Mouse (Mus musculus): ENCODE data around the gene Fam163a.
"Not testable (repeated sequence)": the region's sequence is repeated elsewhere in the genome, so short reads cannot be mapped to it uniquely, and the experiment has no call there.

Fam163a gene

DNA sequence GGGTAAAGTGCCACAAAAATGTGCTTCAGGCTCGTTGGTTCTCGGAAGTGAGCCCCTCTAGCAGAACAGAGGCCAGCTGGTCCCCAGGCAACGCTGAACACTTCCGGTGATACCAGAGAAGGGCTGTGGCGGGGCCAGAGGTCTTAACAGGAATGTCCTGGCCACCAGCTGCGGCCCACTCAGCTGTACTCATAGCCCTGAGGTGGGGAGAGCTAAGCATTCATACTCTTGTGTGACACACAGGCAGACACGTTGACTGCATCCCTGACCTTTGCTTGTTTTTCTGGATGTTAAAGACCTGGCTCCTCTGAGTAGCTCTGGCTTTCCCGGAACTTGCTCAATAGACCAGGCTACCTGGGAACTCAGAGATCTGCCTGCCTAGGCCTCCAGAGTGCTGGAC lies 130.3 kb downstream of the Fam163a start:
- no peak for DNase-seq

DNA sequence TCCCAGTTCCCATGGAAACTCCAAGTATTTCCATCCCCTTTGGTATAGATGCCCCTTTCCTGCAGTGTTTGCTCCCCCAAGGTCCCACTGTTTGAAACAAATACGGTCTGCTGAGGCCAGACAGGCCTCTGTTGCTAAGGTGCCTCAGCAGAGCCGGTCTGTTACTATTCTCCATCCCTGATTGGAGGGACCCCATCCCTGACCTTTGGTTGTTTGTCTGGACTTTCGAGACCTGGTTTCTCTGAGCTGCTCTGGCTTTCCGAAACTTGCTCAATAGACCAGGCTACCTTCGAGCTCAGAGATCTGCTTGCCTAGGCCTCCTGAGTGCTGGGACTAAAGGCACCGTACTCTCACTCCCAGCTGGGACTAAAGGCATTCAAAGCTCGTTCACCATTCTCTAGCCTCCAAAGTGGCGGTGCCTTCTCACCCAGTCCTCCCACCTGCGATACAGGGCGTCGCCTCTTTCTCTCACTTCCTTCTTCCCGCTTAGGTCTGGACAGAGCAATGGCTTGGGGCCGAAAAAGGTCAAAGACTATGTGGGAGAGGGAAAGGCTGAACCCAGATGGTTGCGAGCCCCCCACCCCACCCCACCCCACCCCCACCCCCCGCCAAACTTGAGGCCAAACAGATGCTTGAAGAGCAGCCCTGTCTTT lies 131.5 kb downstream of the Fam163a start:
- DNase-seq, result no peak

DNA sequence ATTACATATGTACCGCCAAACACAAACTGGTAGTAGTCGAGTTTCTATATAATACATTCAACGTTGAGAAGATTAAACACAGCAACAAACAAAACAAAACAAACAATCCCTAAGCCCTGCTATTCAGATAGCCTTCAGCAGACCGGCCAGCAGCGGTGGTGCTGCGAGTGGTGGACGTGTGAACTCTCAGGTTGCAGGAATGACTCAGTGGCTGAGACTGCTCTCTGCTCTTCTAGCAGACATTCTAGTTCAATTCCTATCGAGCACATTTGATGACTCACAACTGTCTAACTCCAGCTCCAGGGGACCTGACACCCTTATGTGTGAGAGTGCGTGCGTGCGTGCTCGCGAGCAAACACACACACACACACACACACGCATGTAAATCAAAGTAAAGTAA lies 134.7 kb downstream of the Fam163a start:
- DNase-seq, result no peak

DNA sequence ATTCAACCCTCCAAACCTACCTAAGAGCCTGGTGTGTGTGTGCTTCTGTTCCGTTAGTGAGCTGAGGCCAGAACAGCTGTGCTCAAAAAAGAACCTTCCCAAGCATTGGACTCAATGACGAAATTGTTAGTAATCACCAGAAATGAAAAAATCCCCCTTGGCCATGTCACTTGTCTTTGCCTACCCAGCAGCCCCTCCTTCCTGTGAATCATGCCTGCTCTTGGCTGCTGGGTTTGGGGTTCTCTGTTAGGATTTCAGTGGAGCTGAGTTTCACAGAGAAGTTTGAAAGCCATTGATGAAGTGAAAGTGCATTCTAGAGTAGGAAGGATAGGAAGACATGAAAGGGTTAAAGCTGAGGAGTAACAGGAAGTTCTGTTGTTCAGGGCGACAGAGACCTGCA lies 138.7 kb downstream of the Fam163a start:
- DNase-seq, result no peak

DNA sequence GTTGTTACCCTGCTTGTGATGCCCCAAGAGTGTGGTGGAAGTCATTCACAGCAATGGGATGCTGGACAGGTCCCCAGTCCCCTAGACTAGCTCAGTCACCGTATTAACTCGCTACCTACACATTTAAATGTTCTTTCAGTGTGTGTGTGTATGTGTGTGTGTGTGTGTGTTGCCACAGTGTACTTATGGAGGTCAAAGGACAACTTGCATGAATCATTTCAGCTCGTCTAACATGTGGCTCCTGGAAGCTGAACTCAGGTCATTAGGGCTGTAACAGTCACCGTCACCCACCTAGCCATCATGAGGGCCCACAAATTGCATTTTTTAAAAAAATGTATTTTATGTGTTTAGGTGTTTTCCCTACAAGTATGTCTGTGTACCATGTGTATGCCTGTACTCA lies 142.6 kb downstream of the Fam163a start:
- no peak for DNase-seq

DNA sequence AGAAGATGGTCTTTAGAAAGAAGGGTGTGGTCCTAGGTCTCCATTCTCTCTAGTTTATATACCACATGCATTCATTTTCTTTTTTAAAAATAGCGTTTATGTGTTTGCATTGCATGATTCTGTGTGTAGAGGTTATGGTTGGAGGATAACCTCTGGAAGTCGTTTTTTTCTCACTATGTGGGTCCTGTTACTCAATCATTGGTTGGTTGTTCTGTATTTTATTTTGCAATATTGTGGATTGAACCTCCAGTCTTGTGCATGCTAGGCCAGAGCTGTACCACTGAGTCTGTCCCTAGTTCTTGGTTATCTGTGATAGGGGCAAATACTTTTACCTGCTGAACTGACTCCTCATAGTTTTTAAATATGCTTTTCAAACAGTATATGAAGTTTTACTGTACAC lies 146.6 kb downstream of the Fam163a start:
- DNase-seq, result no peak

DNA sequence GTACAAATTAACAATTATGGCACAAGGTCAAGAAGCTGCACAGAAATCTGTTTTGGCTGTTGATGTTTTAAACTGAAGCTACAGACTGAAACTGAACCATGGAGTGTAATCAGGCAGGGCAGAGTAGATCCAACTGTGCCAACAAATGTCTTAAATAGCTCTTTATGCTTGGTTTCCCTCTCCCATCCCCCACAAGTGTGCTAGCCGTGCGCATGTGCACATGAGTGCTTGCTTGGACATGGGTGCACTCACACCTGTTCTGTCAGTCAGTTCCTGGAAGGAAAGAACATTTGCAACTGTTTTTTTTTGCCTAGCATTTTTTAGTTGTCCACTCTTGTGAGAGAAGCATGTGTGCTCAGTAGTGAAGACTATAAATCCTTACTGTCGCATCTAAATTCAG lies 158.1 kb downstream of the Fam163a start:
- peak; percentile 25 for DNase-seq

DNA sequence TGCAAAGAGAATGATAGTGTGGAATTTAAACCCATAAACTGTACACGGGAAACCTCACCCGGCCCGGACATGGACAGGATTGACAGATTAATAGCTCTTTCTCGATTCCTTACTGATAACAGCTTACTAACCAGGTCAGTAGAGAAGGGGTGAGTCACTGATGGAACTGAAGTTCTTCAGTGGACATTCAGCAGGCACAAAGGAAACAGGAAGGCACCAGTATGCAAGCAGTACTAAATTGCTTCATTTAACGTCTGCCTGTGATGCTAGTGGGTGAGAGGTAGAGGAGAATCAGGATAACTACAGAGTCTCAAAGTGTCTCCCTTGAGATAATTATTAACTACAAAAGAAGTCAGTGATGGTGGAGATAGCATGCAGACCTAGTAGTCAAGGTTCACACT lies 160.6 kb downstream of the Fam163a start:
- DNase-seq, result no peak

DNA sequence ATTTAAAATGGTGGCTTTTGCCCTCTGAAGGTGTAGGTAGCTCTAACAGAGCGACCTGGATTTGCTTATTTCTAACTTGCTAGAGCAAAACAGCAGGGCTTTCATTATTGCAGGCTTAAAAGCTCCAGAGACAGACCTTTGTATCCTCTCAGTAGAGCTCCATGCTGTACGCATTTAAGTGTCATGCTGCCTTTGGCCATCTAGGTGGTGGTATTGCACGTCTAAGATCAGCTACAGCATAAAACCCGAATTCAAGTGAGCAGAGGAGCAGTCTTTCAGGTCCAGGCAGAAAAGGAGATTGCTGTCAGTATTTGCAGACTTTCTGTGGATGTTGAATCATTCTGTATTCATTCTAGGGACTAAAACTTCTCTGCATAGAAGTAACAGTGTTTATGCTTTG lies 161.8 kb downstream of the Fam163a start:
- DNase-seq, result no peak

DNA sequence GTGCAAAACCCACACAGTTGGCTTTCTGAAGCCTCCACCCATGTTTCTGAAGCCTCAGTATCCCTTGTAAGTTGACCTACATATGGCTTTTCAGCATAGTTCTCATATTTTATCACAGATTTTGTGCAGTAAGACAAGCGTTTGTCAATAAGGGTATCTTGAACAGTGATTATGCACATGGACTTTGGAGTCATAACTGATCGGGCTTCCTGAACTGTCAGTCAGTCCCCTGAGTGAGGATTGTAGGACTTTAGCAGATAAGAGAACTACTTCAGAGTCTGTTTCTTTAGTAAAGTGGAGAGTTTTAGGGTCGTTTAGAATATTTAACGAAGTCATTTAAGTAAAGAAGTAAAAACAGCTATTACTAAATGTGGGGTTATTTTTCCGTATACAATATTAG lies 162.3 kb downstream of the Fam163a start:
- DNase-seq, result no peak

DNA sequence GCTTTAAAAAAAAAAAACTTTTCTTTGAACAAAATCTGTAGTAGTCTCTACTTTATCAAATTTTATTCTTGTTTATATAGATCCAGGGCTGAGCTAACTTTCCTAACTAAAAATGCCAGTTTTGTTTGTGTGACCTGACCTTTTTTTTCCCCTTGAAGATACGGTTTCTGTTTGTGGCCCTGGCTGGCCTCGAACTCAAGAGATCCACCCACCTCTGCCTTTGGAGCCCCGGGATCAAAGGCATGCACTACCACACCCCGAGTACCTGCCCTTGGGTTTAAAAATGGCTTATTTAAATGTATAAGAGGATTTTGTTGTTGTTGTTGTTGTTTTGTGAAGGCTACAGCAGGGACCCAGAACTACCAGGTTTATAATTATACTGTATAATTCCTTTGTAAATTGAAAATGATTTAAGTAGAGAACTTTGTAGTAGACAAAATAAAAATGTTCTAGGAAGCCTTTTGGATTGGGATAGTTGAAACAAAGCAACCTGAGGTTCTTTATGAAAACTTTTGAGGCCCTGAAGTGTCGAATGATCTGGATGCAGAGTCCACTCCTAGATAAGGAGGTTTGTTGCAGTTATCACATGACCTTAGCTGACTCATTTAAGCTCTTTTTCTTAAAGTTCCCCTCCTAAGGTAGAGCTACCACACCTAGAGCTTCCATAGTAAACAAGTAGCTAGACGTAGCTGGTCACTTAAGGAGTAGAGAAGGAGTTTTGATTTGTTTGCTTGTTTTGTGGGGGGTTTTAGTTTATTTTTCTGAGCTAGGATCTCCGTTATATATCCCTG lies 163.2 kb downstream of the Fam163a start:
- no peak for DNase-seq

DNA sequence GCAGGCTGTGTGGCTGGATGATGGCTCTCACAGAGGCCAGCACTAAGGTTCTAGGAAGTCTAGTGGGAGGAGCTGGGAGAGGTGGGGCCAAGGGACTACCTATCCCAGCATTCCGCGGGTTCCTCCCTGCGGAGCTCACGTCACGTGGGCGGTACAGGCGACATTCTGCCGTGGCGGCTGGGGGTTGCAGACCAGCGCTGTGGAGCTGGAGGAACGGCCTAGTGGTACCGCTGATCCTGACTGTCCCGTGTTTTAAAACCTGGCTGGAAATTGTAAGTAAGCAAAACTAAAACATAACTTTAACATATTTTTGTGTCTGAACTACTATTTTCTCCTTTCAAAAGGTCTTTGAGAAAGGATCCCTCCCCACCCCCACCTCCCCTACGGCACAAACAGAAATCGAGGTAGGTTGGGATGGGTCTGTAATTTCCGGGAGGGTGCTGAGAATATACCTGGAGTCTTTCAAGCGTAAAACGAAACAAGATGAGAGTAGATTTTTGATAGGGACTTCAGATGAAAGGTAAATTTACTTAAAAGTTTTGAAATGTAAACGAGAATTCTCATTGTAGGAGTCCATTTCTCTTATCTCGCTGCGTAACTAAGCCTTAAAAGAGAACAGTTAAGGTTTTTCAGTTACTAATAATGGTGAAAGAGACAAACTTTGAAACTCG lies 164.0 kb downstream of the Fam163a start:
- peak; percentile 85 for DNase-seq

DNA sequence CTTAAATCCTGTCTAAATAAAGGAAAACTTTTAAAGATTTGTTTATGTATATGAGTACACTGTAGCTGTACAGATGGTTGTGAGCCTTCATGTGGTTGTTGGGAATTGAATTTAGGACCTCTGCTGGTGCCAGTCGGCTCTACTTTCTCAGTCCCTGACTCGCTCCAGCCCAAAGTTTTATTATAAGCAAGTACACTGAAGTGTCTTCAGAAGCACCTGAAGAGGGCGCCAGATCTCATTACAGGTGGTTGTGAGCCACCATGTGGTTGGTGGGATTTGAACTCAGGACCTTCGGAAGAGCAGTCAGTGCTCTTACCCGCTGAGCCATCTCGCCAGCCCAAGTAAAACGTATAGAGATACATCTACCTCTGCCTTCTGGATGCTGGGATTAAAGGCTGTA lies 164.8 kb downstream of the Fam163a start:
- DNase-seq, result not testable (repeated sequence)

DNA sequence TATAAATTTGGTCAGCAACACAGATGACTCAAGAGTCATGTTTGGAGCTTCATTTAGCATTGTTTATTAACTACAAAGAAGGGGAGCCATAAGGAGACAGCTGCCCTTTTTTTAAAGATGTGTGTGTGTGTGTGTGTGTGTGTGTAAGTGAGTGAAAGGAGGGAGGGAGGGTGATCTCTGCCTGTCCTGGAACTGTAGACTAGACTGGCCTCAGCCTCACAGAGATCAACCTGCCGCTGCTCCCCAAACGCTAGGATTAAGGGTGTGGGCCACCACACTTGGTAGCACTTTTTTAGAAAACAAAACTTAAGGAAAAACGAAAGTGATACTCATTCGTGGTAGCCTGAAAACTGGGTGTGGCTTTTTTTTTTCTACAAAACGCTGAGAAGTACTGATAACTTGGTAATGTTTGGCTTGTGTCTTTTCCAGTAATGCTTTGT lies 167.7 kb downstream of the Fam163a start:
- DNase-seq, result no peak

DNA sequence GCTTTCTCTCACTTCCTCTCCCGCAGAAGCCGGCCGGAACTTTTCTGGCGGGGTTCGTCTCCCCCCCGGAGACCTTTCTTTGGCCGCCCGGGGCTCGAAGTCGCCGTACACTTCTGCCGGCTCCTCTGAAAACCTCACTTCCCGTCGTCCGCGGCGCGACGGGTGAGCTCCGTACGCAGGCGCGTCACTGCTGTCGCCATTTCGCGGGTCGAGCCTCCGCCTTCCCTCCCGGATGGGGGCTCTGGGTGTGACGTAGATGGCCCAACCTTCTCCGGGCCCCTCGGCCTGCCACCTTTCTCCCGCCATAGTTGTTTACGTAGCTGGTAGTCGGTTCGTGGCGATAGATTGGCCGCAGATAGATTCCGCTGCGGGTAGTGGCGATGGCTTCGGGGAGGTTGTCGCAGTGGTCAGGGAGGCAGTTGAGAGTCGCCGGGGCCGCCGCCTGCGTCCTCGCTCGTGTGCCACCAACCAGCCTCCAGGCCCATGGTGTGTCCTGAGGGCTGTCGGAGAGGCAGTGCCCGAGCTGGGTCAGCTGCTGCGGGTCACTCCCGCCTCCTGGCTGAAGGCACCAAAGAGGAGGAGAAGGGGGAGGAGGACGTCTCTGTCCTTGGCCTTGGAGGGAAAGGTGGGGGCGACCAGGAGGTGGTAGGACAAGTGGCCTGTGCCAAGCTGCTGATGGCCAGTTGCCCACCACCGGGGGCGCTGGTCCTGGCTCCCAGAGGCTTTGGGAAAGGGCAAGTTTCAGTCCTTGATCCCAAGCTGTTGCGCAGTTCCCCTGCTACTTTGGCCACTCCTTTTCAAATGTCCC lies 168.7 kb downstream of the Fam163a start, which contains the start of gene Tor1aip1:
Tor1aip1 (minus strand) TSS at position 551 of the 808 bp plus-strand sequence.
- DNase-seq, result peak; percentile 98

DNA sequence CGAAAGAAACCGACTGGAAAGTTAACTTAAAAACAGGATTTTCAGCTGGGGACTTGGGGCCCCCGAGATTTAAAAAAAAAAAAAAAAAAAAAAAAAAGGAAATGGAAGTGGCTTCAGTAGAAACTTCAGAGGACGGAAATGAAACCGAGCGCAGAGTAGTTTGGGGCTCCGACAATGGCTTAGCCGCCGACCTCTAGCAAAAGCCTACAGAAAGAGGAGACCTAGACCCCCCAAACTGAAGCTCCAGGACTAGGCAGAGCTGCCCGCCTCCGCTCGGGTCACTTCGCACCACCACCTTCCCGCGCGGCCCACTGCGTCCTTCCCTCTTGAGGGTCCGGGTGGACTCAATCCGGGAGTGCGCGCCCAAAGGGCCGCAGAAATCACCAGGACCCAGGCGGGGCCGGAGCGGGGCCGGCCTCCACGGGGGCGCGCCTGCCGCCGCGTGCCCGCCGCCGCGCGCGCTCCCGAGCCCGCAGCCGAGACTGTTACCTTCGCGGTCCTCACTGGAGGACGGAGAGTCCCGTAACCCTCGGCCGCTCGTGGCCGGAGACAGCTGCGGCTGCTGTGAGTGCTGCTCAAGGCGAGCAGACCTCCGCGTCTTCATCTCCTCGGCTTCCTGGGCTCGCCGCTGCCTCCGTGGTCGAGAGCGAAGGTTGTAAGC lies 169.4 kb downstream of the Fam163a start, which contains the start of gene Tor1aip2:
Tor1aip2 (plus strand) TSS at position 135 of the 661 bp plus-strand sequence.
- no peak for DNase-seq

DNA sequence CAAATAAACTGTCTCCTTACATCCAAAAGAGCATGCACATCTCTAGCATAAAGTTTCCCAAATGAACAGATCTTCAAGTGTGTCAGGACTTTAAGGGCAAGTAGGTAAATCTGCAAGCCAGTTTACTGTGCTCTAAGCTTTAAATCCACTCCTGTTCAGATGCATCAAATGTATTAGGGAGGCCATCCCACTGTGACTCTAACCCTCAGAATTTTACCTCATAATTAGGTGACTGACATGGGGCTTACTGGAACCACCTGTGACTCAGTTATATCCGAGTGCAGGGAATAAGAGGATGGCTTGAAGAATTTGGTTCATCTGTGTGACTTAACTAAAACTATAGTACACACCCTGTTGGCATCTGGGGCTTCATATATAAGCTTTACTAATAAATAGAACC lies 170.2 kb downstream of the Fam163a start:
- DNase-seq, result no peak

DNA sequence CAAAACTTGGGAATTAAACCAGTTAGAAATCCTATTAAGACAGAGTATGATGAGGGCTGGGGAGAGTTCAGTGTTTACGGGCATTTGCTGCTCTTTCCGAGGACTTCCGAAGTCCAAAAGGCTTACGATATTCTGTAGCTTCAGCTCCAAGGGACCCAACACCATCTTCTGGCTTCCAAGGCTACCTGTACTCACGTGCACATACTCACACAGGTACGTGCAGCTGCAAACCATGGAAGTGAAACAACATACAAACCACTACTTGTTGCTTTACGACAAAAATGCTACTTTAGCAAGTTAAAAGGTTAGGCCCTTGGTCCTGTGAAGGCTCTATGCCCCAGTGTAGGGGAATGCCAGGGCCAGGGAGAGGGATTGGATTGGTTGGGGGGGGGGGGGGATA lies 170.9 kb downstream of the Fam163a start:
- DNase-seq, result no peak

DNA sequence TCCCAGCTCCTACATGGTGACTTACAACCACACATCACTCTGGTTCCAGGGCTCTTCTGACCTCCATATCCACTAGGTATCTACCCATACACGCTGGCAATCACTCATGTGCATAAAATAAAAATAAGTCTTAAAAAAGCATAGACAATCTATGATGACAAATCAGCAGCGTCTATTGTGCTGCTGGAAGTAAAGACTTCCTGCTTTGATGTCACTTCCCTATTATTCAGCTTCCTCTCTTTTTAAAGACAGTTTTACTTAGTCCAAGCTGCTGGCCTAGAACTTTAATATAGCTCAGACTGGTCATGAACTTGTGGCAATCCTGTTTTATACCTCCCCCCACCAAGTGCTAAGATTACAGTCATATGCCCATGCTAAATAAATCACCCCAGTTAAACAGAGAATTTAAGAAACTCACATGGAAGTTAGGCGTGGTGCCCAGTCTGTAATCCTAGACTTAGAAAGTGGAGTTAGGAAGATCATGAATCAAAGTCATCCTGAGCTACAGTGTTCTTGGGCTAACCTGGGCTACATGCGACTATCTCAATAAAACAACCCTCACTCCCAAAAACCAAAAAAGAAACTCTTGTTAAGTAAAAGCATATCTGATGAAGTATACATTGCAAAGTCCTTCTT lies 176.4 kb downstream of the Fam163a start:
- DNase-seq, result no peak

DNA sequence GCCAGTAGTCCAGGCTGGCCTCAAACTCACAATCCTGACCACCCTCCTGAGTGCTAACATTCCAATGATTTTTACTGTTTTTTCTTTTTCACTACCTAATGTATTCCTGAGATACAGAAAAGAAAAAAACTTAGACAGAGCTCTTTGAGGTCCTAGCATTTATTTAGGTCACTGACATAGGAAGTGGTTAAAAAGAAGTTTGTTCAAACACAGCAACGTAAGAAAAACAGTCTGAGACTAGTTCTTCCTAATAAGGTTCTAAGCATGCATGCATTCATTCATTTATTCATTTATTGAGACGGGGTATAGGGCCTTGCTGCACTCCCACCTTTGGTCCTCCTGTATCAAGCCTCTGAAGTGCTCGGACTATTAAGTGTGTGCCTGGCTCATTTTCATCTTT lies 177.0 kb downstream of the Fam163a start:
- DNase-seq, result no peak

All from cerebellum, adult 11 months (tissue).